Mouse (Mus musculus): ENCODE data around the gene Csf3. TPM values are rescaled to one million over a fixed set of nuclear protein-coding genes. Genes with fewer than 3 reads are reported as not detected.
"Not testable (repeated sequence)": the region's sequence is repeated elsewhere in the genome, so short reads cannot be mapped to it uniquely, and the experiment has no call there.

Csf3 gene
- polyA plus RNA-seq, 1 experiment: not detected

- H3K27me3 ChIP-seq (ENCODE audit: control insufficient read depth, insufficient read depth, low read length, poor library complexity, severe bottlenecking): no peaks in the 10 kb centered on the region
- no peaks in the 10 kb centered on the region for H3K9me3 ChIP-seq (replicated peaks; ENCODE audit: control insufficient read depth, insufficient read depth, low read length, poor library complexity, severe bottlenecking)
- TF ChIP-seq EP300 (IDR thresholded peaks at IDR 0.05; ENCODE audit: insufficient read depth, low read depth, low read length) (no peak), CTCF (IDR thresholded peaks at IDR 0.05; ENCODE audit: low read depth, low read length) (no peak)
- no peak overlapping the region for H3K9ac ChIP-seq (ENCODE audit: low read depth, poor library complexity, severe bottlenecking)
- no peak overlapping the region for H3K27ac ChIP-seq (ENCODE audit: insufficient read depth, low read length)
- H3K4me3 ChIP-seq (ENCODE audit: low read depth, low read length): no peak overlapping the region
- no peaks in the 10 kb centered on the region for H3K4me1 ChIP-seq (ENCODE audit: control insufficient read depth, insufficient read depth, low read length)
- no peaks in the 10 kb centered on the region for H3K36me3 ChIP-seq (ENCODE audit: control insufficient read depth, insufficient read depth, low read length, poor library complexity, severe bottlenecking)
Measured at GRCm38 (mm10) chr11:98708282-98708956, 7.4 kb downstream of the Csf3 start.

- no peak overlapping the region for H3K9ac ChIP-seq (ENCODE audit: low read depth, poor library complexity, severe bottlenecking)
- H3K4me1 ChIP-seq (ENCODE audit: control insufficient read depth, insufficient read depth, low read length): no peaks in the 10 kb centered on the region
- H3K27ac ChIP-seq (ENCODE audit: insufficient read depth, low read length): no peak overlapping the region
- TF ChIP-seq POLR2A (IDR thresholded peaks at IDR 0.05; ENCODE audit: insufficient read depth, low read length) (no peak), EP300 (IDR thresholded peaks at IDR 0.05; ENCODE audit: insufficient read depth, low read depth, low read length) (no peak), CTCF (IDR thresholded peaks at IDR 0.05; ENCODE audit: low read depth, low read length) (no peak)
- H3K36me3 ChIP-seq (ENCODE audit: control insufficient read depth, insufficient read depth, low read length, poor library complexity, severe bottlenecking): no peaks in the 10 kb centered on the region; the same call in 1 of the 2 replicates
- H3K9me3 ChIP-seq (replicated peaks; ENCODE audit: control insufficient read depth, insufficient read depth, low read length, poor library complexity, severe bottlenecking): no peaks in the 10 kb centered on the region
- no peak overlapping the region for H3K4me3 ChIP-seq (ENCODE audit: low read depth, low read length)
- no peaks in the 10 kb centered on the region for H3K27me3 ChIP-seq (ENCODE audit: control insufficient read depth, insufficient read depth, low read length, poor library complexity, severe bottlenecking)
Measured at GRCm38 (mm10) chr11:98709001-98709741, 8.1 kb downstream of the Csf3 start.

DNA sequence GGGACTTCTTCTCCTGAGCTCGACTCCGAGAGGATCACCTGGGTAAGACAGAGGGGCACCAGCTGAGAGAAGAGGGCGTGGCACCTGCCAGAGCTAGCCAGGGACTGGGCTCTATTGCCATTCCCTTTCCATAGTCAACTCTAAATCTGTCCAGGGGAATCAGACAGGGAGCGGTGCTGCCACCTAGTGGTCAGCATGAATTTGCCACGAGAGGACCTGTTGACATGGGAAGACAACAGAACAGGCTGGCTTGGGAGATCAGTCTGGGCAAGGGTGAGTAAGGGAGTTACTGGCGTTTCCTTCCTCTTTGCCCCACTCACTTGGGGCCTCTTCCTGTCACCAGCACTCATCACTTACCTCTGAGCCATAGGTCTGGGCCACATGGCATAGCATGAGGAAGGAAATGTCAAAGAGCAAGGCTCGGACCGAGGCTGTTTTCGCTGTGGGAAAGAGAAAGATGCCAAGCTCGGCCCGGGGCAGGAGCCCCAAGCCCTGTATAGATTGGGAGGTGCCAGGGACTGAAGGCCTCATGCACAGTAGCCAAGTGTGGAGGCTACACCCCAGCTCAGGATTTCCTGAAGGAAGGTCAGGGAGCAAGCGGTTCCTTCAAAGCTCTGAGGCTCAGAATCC, 9.5 kb downstream of the Csf3 start:
- no peak for TF ChIP-seq POLR2A (IDR thresholded peaks at IDR 0.05; ENCODE audit: insufficient read depth, low read length)
- no peak for TF ChIP-seq EP300 (IDR thresholded peaks at IDR 0.05; ENCODE audit: insufficient read depth, low read depth, low read length)
- TF ChIP-seq CTCF (IDR thresholded peaks at IDR 0.05; ENCODE audit: low read depth, low read length): peak; percentile 95
- H3K27ac ChIP-seq (ENCODE audit: insufficient read depth, low read length): peak overlapping the region; percentile 31; the same call in 1 of the 2 replicates
- H3K4me1 ChIP-seq (ENCODE audit: control insufficient read depth, insufficient read depth, low read length): no peaks in the 10 kb centered on the region
- no peaks in the 10 kb centered on the region for H3K27me3 ChIP-seq (ENCODE audit: control insufficient read depth, insufficient read depth, low read length, poor library complexity, severe bottlenecking)
- no peak overlapping the region for H3K9ac ChIP-seq (ENCODE audit: low read depth, poor library complexity, severe bottlenecking)
- no peaks in the 10 kb centered on the region for H3K9me3 ChIP-seq (replicated peaks; ENCODE audit: control insufficient read depth, insufficient read depth, low read length, poor library complexity, severe bottlenecking)
- H3K36me3 ChIP-seq (ENCODE audit: control insufficient read depth, insufficient read depth, low read length, poor library complexity, severe bottlenecking): no peaks in the 10 kb centered on the region; the same call in 1 of the 2 replicates
- no peak overlapping the region for H3K4me3 ChIP-seq (ENCODE audit: low read depth, low read length)

DNA sequence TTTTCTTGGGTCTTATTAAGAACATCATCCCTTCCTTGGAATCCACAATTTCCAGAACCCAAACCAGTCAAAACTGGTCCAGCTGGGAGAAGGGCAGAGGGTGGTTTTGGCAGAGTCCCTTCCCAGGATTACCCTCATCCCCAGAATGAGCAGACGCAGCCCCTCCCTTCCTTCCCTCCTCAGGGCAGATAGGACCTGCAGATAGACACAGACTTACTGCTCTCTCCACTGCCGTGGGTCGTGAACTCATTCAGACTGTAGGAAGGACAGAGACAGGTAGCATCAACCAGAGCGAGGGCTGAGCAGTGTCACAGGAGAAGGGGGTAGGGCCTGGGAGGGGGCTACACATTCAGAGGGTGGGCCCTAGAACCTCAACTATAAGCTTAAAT, 10.0 kb downstream of the Csf3 start:
- peak overlapping the region; percentile 31; the same call in 1 of the 2 replicates for H3K27ac ChIP-seq (ENCODE audit: insufficient read depth, low read length)
- no peak overlapping the region for H3K9ac ChIP-seq (ENCODE audit: low read depth, poor library complexity, severe bottlenecking)
- no peaks in the 10 kb centered on the region for H3K9me3 ChIP-seq (replicated peaks; ENCODE audit: control insufficient read depth, insufficient read depth, low read length, poor library complexity, severe bottlenecking)
- no peaks in the 10 kb centered on the region; the same call in 1 of the 2 replicates for H3K36me3 ChIP-seq (ENCODE audit: control insufficient read depth, insufficient read depth, low read length, poor library complexity, severe bottlenecking)
- H3K4me1 ChIP-seq (ENCODE audit: control insufficient read depth, insufficient read depth, low read length): no peaks in the 10 kb centered on the region
- H3K27me3 ChIP-seq (ENCODE audit: control insufficient read depth, insufficient read depth, low read length, poor library complexity, severe bottlenecking): no peaks in the 10 kb centered on the region
- no peak for TF ChIP-seq POLR2A (IDR thresholded peaks at IDR 0.05; ENCODE audit: insufficient read depth, low read length)
- TF ChIP-seq CTCF (IDR thresholded peaks at IDR 0.05; ENCODE audit: low read depth, low read length): no peak
- TF ChIP-seq EP300 (IDR thresholded peaks at IDR 0.05; ENCODE audit: insufficient read depth, low read depth, low read length): no peak
- H3K4me3 ChIP-seq (ENCODE audit: low read depth, low read length): no peak overlapping the region

DNA sequence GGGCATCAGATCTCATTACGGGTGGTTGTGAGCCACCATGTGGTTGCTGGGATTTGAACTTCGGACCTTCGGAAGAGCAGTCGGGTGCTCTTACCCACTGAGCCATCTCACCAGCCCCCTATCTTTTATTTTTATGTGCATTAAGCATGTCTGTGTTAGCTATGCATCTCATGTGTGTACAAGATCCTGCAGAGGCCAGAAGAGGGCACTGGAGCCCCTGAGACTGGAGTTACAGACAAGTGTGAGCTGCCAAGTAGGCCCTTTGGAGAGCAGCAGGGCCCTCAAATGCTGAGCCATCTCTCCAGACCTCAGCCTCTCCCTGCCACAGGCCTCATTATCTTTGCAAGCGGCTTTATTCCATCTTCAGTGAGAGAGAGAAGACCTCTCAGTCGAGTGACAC, 10.9 kb downstream of the Csf3 start:
- H3K4me1 ChIP-seq (ENCODE audit: control insufficient read depth, insufficient read depth, low read length); H3K36me3 ChIP-seq (ENCODE audit: control insufficient read depth, insufficient read depth, low read length, poor library complexity, severe bottlenecking): not testable (repeated sequence)
- peak; percentile 34 for TF ChIP-seq CTCF (IDR thresholded peaks at IDR 0.05; ENCODE audit: low read depth, low read length)

DNA sequence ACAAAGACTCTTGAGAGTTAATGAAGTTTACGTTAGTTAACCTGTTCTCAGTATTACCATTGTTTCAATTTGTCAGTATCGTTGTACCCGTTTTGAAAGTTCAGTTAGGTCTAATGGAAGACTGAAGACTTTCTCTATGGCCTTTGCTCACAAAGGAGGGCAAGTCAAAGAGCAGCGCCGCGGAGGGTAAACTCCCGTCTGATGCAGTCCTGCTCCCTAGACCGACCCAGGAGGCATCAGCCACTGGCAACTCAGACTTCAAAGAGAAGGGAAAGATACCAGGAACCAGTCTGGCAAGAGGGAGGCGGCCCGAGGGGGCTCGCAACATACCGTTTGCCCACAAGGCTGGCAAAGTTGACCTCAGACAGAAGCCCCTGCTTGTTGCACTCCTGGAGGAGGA, 12.6 kb downstream of the Csf3 start:
- Histone ChIP-seq H3K9ac (ENCODE audit: low read depth, poor library complexity, severe bottlenecking) (no peak overlapping the region), H3K4me3 (ENCODE audit: low read depth, low read length) (no peak overlapping the region), H3K36me3 (ENCODE audit: control insufficient read depth, insufficient read depth, low read length, poor library complexity, severe bottlenecking) (no peaks in the 10 kb centered on the region; the same call in 1 of the 2 replicates), H3K9me3 (replicated peaks; ENCODE audit: control insufficient read depth, insufficient read depth, low read length, poor library complexity, severe bottlenecking) (no peaks in the 10 kb centered on the region), H3K4me1 (ENCODE audit: control insufficient read depth, insufficient read depth, low read length) (no peaks in the 10 kb centered on the region), H3K27me3 (ENCODE audit: control insufficient read depth, insufficient read depth, low read length, poor library complexity, severe bottlenecking) (no peaks in the 10 kb centered on the region), H3K27ac (ENCODE audit: insufficient read depth, low read length) (no peak overlapping the region)
- TF ChIP-seq EP300 (IDR thresholded peaks at IDR 0.05; ENCODE audit: insufficient read depth, low read depth, low read length) (no peak), POLR2A (IDR thresholded peaks at IDR 0.05; ENCODE audit: insufficient read depth, low read length) (no peak)

More for the DNA sequence above, 10.9 kb downstream of the Csf3 start:
- H3K27ac ChIP-seq (ENCODE audit: insufficient read depth, low read length); H3K9me3 ChIP-seq (replicated peaks; ENCODE audit: control insufficient read depth, insufficient read depth, low read length, poor library complexity, severe bottlenecking); H3K9ac ChIP-seq (ENCODE audit: low read depth, poor library complexity, severe bottlenecking); H3K27me3 ChIP-seq (ENCODE audit: control insufficient read depth, insufficient read depth, low read length, poor library complexity, severe bottlenecking); H3K4me3 ChIP-seq (ENCODE audit: low read depth, low read length): not testable (repeated sequence)

All from ES-Bruce4 (cell line).